Mouse (Mus musculus) heart, postnatal 4 days (tissue): Measurements from ENCODE around the gene Otx1. TPM values are rescaled to one million over a fixed set of nuclear protein-coding genes. Genes with fewer than 3 reads are reported as not detected.

Experiments used
- DNase-seq: peaks from one replicate; pipeline ENCODE4 v3.0.0; 2021
- total RNA-seq, 2 experiments: library from RNA; stranded (reverse); gene quantifications; 2 replicates each; pipeline ENCODE4 v1.2.3; 2021

Gene Otx1
- under 1 TPM in 1 of 2 experiments, not detected in 1; 0.09 TPM for total RNA-seq

DNA sequence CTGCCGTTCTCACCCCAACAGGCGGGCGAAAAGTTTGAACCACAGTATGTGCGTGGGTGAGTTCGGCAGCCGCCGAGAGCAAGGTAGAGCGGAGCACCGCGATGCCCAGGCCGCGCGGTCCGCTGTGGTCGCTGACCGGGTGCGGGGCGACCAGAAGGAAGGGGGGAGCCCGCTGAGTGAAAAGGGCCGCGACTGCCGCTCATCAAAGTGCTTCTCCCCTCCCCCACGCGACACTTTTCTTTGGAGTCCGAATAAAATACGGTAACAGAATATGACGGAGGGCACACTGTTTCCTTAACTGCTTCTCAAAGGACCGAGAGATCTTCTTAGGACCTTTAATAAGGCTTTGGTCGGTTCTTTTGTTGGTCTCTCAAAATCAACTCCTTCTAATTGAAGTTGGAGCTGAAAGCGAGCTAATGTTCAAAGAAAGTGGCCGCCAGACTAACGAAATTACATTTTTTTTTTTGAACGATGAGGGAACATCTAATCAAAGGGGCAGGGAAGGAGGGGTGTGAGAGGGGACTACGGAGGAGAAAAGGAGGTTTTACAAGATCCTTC lies at the start of gene Otx1:
Gene Otx1, minus strand, starts transcription at position 115 of the 558 bp plus-strand sequence.
- peak; percentile 18 for DNase-seq

DNA sequence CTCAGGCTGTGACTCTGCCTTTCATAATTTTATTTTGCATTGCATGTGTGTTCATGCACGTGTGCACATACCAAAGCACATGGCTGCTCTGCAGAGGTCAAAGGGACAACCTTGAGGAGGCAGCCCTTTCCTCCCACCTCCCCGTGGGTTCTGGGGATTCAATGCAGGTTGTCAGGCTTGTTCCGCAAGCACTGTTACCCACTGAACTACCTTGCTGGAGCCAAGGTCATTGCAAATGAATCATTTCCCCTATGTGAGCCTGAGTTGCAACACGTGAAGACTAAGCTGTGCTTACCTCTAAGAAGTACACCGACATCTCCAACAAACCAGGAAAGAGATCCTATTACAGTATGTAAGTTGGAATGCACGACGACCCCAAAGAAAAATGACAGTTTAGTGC lies 48.2 kb upstream of the Otx1 start:
- DNase-seq, result no peak

DNA sequence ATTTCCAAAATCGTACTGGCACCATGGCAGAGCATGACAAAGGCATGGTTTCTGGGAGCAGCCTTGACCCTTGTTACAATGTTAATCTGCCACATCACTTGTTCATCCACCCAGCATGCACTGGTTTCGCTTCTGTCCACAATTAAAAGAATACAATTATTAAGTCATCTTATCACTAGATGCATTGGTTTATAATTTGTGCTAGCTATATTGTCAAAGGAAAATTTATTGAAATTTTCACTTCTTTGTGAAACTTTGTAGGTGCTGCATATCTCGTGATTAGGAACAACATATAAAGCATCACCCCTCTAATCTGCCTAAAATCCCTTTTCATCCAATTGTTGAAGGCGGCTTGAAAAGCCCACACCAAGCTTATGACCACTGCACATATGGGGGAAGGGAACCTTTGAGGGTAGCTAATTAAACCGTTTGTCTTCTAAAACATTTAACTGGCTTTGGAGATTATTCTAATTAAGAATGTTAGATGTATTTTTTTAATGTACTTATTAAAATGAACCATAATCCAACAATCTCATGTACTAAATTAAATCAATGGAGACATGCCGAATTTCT lies 37.2 kb upstream of the Otx1 start:
- DNase-seq, result no peak

DNA sequence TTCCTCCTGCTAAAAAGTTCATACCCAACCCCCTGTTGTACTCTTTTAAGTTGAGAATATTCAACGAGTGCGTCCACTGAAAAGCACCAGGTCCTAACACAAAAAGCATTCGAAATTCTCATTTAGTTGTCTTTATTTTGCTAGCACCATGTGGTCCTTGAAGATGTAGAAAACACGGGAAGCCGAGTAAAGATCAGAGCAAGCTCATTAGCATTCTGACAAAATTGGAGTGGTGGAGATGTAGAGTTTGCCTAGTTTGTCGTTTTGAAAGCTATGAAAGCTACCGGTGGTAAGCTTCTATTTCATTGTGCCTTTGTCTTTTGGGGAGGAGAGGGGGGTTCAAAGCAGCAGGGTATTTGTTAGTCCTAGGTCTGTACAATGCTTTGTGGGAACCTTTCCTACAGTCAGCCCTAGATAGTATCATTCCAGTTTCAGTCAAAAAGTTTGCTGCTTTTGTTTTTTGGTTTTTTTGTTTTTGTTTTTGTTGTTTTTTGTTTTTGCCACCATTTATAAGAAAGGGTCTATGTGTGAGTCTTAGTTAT lies 31.9 kb upstream of the Otx1 start:
- no peak for DNase-seq

DNA sequence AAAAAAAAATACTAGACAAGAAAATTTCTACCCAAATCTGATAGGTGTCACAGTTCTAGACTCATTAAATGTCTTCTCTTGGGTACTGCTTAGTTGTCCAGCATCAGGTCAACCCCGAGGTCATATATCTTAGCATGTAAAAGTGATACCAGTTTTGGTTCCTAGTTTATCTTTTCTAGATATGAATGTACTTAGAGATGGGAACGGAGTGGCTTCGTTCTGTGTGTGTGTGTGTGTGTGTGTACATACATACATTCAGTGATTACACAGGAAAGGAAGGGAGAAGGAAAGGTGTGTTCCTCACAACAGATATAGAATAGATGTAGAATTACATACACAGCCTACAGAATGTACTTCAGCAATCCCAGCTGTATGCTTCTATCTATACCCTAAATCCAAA lies 30.9 kb upstream of the Otx1 start:
- DNase-seq, result no peak

DNA sequence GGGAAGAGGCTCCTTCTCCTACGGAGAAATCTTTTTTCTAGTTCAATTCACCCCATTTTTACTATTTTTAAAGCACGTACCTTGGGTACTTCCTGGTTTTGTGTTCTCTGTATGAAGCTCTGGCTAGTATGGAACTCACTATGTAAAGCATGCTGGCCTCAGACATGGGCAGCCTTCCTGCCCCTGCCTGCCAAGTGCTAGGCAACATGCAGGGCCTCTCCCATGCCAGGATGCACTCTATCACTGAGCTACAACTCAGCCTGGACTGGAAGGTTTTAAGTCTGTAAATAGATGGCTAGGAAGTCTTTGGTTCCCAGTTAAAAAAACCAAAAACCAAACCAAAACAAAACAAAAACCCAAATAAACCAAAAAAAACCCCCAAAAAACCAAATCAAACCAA lies 17.9 kb upstream of the Otx1 start:
- no peak for DNase-seq

DNA sequence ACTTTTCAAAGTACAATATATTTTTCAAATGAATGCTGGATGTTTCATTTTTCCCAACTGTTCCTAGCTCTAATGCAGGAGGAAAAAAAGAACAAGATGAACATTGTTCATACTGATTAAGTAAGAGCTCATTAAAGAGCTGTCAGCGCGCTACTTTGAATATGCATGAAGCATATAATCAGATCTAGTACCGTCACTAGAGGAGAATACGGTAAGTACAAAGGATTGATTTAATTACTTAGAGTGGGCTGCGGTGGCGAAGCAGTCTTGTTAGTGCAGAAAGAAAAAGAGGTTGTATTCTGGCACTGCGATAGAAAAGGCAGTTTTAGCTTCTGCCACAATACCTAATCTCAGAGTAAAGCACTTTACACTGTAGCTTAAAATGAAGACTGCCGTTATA lies 14.7 kb upstream of the Otx1 start:
- no peak for DNase-seq

DNA sequence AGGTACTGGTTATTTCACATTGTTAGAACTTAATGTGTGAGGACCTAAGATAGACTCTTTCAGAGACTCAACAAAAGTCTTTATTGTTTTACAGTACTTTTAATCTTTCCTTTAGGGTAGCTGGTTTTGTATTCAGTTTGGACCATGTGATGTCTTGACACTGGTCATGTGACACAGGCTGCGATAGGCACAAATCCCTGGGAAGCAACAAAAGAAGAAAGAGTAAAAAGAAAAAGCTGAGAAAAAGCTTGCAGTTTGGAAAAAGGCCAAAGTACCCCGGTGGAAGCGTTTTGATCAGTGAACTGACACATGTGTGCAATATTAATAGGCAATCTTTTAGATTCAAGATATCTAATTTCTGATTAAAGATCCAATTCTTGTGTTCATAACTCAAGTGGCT lies 13.6 kb upstream of the Otx1 start:
- no peak for DNase-seq

DNA sequence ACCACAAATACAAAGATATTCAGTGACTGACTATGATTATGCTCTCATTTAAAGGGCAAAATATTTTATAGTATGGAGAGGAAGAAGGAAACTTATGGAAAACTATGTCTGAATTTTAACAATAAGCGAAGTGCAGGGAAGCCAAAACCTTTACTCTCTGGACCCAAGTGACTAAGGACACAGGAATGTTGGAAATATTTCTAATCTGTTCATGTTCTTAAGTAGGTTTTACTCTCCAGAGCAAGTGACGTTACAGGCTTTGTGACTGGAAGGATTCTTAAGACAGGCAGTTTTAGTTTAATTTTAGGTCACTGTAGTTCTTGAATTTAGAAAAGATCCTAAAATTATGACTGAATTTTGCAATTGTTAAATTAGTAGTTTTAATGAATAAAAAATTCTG lies 6.1 kb upstream of the Otx1 start:
- no peak for DNase-seq

DNA sequence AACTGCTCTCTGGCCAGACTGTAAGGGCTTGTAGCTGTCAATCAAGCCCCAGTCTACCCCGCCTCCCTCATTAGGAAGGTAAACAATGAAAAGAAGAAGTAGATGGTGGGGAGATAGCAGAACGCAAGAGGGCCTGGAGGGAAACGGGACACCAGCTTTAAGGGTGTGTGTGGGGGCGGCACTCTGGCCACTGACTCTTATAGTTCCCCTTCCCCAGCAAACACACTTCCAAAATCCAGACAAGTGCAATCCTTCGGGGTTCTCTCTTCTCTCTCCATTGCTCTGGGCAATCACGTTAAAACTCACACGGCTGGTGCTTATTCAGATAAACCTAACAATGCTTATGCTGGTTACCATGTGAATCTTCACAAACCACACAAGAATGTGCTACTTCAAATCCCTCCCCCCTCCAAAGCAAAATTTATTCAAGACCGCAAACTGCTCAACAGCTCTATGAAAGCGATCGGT lies 5.5 kb upstream of the Otx1 start:
- DNase-seq, result no peak

DNA sequence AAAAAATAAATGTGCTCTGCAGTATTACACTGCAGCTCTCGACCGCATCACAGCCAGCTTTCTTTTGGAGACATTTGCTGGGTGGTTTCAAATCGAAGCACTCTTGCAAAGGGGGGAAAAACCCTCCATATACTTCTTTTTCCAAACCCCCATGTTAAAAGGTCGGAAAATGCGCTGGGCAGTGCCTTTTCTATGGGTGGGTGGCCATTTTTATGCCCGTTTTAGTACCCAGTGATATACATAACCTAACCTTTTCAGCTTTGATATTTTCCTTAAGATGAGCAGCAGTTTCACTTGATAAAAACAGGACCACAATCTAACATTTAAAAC lies 5.0 kb upstream of the Otx1 start:
- DNase-seq, result no peak

DNA sequence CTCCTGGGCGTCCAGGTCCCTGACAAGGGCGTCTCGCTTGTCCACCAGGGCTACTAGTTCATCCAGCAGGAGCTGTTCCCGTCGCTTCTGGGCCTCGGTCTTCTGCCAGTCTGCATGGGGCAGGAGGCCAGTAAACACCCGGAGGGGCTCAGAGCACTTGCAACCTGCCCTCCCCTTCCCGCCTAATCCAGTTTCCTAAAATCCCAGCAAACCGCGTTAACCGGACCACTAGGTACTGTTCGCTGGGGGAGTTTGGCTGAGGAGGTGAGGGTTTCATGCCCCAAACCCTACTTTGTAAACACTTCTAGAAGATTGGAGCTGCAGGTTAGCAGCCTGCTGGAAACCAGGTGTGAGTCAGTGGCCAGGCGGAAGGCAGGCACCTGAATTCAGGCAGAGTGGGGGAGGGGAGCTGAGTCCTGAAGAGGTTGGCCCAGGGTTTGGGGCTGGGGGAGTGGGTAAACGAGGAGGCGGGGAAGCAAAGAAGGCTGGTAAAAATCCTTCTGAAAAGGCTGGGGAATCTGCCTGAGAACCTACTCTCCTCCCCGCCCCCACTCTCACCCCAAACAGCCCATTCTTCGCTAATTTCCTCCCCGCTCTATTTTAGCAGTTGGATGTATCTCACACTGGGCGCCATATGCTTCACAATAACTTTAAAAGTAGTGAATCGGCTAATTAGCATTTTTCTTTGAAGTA lies 4.5 kb upstream of the Otx1 start:
- no peak for DNase-seq

DNA sequence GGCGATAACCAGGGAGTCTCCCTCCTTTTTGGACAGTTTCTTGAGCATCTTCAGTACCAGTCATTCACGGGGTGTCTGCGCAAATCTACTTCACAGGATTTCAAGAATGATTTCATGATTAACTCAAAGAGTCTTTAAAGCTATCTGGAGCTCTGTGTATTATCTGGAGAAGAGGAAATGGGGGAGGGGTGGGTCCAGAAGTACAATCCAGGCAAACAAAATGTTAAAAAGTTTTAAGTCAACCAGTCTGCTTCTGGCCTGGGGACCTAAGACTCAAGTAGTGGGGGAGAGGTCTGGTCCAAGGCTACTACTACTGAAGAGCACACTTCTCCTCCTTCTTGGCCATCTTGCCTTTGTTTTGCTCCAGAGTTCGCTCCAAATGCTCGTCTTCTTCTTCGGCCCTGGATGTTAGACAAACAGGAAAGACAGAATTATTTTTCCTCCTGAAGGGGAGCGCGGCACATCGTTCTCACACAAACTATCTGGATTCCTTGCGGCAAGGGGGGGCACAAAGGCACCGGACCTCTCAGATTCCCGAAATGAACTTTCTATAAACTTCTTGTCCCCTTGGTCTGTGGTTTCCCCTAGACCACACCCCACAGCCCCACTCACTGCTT lies 3.9 kb upstream of the Otx1 start:
- no peak for DNase-seq

DNA sequence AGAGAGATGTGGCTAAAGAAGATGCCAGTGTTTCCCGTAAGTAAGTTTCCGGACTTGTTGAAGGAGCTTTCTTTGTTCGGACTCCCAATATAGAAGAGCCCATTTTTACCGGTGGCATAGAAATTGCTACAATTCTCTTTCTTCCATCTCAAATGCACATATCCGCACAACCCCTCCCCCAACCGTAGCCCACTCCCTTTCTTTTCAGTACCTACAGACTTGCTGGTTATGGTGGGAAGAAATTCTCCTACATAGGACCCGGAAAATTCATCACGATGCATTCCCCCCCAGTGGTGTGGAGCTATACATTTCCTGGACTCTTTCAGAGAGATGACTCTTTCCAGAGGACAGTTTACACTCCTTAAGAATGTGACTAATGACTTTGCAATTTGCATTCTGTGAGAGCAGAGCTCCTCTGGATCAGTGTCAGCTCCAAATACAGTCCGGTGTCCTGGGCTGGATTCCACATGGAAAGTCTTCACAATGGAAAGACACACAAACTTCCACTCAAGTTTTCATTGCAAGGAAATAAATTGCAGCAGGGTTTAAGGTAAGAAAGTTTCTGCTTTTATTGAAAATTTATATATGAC lies 2.7 kb upstream of the Otx1 start:
- DNase-seq, result no peak

DNA sequence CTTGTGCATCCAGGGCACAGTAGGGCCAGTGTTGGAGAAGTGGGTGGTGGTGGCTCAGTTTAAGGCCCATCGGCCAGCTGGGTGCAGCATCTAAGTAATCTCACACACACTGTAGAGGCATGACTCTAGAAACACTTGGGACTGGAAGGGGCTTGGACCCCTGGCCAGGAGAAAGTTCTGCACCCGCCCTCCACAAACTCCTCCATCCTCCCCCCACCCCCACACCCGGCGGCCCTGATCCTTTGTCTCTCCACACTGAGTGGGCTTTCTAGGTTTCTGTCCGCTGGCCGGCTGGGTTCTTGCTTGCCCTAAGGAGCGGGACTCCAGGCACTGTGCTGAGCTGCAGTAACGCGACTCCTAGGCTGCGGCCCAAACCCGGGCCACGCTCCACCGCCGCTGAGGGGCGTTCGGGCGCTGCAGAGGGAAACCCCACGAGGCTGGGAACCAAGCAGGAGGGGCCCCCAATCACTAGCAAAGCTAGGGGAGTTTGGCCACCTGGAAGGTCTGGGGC lies 1.7 kb upstream of the Otx1 start:
- peak; percentile 23 for DNase-seq

DNA sequence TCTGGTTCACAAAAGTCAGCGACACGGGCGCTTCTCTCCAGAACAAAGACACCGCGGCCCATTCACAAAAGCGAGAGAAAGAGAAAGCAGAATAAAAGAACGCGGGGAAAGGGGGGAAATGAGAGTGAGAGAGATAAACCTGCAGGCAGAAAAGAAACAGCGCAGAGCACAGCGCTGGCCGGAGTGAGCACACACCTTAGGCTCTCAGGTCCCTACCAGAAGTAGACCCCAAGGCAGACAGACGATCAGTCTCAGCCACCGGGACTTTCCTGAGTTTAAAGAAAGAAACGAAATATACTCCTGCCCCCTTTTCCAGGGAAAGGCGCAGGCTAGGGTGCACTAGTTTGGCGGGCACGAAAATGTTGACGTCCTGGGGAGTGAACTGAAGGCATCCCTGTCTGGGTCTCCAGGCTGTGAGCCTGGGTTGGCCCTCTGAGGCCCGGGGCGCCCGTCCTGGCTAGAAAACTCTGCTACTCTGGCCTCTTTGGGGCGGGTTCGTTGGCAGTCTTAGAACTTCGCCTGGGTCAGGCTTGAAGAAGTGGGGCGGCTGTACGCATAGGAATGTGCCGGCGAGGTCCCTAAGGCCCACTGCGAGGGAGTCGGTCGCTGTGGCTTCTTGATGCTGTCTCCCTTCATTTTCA lies 764 bp upstream of the Otx1 start:
- DNase-seq, result peak; percentile 26

DNA sequence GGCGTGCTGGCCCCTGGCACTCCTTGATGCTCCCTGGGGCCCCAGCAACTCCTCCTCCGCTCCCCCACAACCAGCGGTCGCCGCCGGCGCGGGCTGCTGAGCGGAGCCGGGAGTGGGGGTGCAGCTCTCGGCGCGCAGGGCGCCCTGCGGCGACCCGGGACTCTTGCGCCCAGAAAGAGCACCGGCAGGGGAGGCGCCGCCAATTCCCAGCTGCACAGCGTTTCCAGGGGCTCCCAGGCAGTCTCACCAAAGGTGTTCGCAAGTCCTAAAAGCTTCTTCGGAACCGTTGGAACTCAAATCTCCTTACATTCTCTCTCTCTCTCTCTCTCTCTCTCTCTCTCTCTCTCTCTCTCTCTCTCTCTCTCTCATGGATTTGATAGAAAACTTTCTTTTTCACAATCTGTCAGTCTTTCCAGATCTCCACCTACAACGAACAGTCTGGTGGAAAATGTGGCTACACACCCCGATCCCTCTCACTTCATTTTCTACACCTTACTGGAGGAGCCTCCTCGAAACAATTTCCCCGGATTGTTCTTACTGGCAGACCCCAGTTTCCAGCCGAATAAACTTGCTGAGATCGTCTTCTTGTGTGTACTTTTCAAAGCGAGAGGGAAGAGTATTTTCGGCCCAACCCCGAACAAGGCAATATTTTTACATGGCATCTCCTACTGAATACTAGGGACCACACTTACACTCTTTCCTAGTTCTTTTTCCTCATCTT lies 475 bp downstream of the Otx1 start:
- DNase-seq, result peak; percentile 58

DNA sequence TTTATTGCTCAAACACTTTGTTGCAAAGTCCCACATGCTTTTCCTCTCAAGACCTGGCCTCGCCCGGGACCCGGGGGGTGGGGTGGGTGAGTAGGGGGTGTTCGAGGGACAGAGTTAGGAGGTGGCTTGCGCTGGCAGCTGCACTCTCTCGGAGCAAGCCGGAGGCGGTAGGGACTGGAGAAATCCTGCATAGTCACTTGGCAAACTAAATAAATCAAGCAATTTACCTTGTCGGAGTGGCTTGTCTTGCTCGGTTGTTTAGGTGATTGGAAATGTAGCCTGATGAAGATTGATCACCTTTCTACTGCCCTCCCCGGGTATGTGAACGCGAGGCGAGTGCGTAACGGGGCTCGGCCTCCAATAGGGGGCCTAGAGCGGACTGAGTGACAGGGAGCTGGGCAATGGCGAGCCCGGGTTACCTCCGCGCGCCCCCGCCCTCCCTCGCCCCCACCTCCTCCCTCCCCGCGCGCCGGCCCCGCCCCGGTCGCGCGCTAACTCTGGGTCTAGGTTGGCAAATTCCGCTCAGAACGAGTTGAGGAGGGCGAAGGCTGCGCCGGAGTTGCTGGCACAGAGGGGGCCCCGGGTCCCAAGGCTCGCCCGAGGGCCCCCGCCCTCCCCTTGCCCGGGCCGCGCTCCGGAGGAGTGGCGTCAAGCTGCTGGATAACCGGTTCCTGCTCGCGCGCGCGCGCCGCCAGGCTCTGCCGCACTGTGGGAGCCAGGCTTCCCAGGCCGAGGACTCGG lies 1.2 kb downstream of the Otx1 start:
- peak; percentile 62 for DNase-seq

DNA sequence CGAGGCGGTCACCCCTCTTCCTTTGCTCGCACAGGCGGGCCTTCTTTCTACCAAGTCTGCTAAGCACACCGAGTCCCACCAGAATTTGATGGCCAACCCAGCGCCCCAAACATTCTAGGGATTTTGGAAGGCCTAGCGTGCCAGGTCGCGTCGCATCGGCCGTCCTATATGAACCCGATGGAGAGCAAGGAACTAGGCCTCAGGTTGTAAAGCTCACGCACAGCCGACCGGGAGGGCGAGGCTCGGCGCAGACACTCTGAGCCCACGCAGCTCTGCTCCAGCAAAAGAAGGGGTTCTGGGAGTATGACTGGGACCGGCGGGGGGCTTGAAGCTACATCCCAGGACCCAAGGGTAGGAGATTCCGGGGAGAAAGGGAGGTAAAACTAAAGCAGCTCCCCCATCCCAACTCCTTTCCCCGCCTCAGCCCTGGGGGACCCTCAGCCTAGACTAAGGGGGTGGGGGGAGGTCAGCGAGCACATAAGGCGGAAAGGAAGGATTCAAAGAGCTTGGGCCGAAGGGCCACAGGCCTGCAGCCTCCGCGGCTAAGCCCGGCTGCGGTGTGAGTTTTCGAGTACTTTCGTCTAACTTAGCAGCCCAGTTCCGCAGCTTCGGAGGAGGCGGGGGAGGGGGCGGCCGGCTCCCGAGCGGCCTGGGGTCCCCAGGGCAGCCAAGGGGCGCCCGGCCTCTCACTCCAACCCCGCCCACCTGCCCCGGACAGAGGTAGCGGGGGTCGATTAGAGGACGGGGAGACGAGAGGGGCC lies 2.2 kb downstream of the Otx1 start:
- DNase-seq, result no peak
